Mouse (Mus musculus) T-helper 2 cell (primary cell): Measurements from ENCODE around the gene Srrm1.
"Not testable (repeated sequence)": the region's sequence is repeated elsewhere in the genome, so short reads cannot be mapped to it uniquely, and the experiment has no call there.

ENCODE experiments used
- in situ Hi-C: fragments of 300-600 bp; cut with MboI, MseI; formaldehyde crosslinking; loops from one replicate; pipeline ENCODE4 v1.15.1; 2025; ENCODE audit warnings: high pct_unique_total_duplicates

Gene Srrm1

DNA sequence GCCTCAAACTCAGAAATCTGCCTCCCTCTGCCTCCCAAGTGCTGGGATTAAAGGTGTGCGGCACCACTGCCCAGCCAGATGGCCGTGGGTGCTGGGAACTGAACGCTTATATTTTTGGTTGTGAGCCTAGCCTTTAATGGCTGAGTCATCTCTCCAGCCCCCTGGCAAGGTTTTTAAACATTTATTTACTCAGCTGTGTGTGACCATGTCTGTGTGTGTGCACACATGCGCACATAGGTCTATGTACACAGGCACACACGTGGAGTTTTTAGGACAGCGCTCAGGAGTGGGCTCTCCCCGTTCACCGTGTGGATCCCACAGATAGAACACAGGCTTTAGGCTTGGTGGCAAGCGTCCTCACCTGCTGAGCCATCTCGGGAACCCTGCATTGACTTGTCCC, 50.9 kb downstream of the Srrm1 start:
- in situ Hi-C loops, result loop anchor here (5.0 kb wide), 1 partner anchor 55 kb away; no protein-coding TSS in a partner anchor

DNA sequence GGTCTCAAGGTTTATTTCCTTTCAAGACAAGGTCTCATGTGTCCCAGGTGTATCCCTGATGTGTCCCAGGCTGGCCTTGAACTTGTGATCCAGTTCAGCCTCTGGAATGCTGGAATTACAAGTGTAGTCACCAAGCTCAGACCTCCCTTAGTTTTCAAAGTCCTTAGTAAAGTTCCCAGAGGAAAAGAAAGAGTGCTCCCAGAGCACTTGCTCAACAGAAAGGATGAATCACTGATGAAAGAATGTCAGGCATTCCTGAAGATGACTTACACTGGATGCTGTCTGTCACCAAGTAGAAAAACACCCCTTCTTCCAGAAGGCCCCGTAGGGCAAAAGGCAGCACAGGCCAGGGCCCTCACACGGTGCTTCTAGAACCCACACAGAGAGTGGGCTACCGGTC, 52.0 kb downstream of the Srrm1 start:
- in situ Hi-C loops, result loop anchor here (5.0 kb wide), 1 partner anchor 54 kb away; no protein-coding TSS in a partner anchor

DNA sequence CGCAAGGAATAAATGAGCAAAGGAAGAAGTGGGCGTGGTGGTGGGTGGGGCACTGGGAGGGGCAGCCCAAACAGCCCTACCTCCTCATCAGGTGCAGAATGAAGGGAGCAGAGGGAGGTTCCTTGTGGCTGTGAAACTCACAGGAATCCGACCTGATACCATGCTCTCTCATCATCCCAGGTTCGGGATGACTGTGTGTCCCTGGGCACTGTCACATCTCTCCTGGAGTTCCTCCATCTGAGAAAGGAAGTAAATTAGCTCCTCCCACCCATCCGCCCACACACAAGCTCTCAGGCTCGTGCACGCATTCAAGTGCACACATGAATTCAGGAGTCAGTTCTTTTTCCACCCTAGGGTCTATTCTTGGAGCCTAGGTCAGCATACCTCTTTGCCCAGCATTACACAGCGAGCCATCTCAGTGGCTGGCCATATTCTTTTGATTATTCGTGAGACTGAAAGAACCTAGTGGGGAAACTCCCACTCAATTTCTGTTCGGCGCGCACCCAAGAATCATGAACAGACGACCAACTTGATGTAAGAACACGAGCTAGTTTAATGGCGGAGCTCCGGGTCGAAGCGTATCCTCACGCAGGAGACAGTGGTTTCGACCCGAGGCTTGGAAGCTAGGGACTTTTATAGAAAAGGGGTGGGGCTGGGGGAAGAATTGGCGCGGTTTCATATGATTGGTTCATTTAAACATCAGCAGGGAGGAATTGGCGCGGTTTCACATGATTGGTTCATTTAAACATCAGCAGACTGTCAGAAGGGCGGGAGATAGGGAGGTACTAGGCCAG, 52.7 kb downstream of the Srrm1 start:
- in situ Hi-C loops, result loop anchor here (5.0 kb wide), 1 partner anchor 53 kb away; no protein-coding TSS in a partner anchor

DNA sequence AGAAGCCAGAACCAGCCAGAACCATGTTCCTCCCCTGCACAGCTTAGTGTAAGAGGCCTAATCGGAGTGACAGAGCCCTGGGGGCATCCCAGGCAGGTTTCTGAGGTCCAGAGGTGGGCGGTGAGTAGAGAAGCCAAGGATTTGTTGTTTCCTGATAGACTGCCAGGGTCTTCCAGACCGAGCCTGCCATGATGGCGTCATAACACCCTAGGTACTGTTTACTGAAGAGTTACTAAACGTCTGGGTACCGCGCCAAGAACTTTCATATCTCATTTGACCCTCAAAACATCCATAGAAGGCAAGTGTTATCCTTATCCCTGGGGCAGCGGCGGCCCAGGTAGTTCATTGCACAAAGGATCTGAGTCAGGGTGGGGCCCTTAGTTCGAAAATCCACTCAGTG, 54.4 kb downstream of the Srrm1 start:
- in situ Hi-C loops, result no loop called here

DNA sequence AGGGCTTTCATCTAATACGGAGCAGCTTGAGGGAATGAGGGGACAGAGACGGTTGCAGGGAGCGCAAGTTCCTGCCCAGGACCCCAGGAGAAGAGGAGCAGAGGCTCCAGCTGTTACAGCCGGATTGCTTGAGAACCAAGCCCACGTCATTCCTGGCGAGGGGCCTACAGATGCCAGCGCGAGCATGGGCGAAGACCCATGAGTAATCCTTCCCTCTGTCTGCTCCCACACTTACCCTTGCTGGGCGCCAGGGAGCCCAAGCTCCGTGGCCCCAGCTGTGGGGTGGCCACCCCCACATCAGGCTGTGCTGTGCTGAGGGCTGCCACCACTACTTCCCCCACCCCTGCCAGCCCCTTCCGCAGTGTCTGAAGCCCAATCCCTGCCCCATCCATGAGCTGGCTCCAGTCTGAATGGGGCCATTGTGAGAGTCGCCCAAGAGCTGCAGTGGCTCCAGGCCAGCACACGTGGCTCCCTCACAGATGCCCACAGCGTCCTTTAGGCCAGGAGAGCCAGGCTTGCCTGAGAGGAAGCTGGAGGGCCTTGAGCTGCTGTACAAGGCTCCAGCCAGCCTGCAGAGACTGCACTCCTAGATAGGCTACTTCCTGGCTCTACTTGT, 55.1 kb downstream of the Srrm1 start:
- in situ Hi-C loops, result no loop called here

DNA sequence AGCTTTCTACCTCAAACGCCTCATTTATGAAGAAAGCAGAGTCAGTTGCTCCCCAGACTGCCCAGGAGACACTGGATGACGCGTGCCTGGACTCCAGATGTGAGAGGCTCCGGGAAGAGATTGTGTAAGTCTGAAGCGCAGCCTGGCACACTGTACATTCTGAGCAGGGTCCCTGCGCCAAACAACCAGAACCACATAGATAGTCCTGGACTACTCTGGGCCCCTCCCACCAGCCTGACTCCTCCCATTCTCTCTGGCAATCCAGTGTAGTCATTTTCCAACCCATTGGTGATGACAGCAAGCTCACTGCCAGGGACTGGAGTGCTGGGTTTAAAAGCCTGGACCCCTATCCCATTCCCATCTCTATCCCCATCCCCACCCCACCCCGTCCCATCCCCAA, 56.0 kb downstream of the Srrm1 start:
- in situ Hi-C loops, result no loop called here

DNA sequence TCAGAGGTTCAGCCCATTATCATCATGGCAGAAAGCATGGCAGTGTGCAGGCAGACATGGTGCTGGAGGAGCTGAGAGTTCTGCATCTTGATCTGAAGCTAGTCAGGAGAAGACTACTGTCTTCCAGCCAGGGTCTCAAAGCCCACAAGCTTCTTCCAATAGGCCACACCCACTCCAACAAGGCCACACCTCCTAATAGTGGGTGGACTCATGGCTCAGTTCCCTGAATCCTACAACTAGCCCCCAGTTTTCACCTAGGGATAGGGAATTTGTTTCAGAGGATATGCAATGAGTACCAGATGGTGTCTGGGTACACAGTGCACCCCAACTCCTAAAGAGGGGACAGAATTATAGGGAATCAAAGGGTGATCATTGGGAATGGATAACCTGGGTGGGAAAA, 56.6 kb downstream of the Srrm1 start:
- in situ Hi-C loops, result no loop called here

DNA sequence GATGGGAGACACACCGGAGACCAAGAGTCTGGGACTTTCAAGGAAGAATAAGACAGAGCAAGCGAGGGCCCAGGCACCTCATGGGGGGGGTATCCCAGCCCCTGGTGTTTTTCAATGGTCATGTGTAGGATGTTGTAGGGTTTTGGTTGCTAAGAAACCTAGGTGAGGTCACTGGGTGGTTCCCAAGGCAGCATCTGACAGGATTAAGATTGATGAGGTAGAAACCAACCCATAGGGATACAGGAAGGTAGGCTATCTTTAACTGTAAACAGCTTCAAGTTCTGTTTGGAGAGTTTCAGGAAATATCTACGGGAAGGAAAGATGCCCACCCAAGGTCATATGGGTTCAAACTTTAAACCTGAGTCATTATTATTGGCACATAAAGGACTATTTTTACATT, 59.3 kb downstream of the Srrm1 start:
- in situ Hi-C loops, result no loop called here

DNA sequence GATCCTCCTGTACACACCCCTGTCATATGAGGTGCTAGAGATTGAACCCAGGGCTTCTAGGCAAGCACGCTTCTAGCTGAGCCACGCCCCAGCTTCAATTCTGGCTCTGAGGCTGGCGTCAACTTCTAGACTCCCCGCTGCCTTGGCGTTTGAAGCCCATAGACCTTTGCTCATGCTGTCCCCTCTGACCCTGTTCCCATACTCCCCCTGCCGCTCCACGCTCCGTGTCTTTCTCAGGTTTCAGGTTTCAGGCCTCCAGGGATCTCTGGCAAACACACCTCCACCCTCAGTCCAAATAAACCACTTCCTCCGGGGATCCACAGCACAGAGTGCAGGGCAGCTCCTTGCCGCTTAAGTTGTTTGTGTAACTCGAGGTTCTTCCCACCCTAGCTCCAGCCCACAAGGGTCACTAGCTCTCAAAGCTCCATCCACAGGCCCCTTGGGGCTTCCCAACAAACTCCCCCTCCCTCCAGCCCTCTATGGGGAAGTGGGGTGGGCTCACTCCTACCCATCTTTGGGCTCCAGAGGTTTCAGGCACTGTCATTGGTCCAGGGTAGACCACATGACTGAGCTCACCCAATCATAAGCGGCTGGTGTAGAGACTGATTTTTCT, 60.5 kb downstream of the Srrm1 start:
- in situ Hi-C loops, result no loop called here

DNA sequence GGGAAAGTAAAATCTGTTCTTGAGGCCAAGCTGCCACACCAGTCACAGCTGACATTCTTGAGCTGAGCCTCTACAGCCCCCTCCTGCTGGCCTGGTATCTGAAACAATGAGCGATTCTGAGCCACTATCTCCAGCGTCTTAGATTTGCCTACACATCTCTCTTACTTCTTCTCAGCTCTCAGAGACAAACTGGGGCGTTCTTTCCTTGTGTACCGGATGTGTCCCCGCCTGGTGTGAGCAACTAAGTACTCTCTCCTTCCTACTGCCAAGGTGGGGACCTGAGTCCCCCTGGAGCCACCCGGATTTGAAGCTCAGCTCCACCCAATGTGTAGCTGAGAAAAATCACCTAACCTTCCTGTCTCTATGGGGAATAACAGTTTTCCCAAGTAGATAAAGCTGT, 61.3 kb downstream of the Srrm1 start:
- in situ Hi-C loops, result no loop called here

DNA sequence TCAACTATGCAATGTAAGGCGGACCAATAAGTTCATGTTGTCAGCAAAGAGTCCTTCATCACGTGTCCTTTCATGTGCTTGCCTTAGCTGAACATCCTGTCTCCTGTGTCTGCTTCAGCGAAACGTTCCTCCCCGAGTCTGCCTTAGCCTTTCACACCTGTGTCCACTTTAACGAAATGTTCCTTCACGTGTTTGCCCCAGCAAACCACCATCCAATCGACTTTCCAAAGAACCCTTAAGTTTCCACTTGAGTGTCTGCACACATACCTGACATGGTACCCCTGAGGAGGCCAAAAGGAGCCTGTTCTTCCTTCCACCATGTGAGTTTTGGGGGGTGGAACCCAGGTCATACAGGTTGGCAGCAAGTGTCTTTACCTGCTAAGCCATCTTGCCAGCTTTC, 61.9 kb downstream of the Srrm1 start:
- in situ Hi-C loops, result no loop called here

DNA sequence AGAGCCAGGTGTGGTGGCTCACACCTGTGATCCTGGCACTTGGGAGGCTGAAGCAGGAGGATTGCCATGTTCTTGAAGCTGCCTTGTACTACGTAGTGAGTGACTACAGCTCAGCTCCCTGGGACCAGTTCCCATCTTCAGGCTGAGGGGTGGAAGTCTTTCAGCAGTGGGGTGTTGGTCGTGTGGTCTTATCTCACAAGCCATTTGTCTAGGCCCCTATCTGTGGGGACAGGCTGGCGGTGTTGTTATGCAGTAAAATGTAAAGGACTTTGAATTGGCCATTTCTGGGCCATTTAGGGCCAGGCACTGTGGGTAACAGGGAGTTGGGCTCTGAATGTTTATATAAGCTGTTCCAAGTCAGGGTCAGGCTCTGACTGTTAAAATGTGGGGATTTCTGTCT, 65.1 kb downstream of the Srrm1 start:
- in situ Hi-C loops, result no loop called here

DNA sequence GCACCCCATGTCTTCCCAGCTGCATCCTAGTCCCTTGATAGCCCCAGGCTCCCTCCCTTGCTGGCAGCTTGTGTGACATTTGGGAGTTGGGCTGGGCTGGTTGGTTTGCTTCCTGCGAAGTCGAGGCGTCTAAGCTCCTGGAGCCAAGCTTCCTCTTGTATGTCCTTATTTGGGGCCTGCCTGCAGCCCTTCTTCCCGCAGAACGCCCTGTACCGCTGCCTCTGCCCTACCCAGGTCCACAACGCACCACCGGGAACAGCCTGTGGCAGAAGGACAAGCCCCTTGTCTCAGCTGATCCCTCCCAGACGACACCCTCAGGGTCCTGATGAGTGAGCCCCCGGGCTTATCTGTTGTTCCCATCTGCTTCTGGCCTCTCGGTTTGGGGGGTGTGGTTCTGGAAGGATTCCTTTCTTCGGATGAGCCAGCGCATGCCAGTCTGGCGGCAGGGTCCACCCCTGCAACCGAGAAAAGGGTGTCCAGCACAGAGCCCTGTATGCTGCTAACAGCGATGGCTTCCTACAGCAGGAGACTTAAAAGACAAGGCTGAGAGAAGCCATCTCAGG, 66.2 kb downstream of the Srrm1 start:
- in situ Hi-C loops, result no loop called here

DNA sequence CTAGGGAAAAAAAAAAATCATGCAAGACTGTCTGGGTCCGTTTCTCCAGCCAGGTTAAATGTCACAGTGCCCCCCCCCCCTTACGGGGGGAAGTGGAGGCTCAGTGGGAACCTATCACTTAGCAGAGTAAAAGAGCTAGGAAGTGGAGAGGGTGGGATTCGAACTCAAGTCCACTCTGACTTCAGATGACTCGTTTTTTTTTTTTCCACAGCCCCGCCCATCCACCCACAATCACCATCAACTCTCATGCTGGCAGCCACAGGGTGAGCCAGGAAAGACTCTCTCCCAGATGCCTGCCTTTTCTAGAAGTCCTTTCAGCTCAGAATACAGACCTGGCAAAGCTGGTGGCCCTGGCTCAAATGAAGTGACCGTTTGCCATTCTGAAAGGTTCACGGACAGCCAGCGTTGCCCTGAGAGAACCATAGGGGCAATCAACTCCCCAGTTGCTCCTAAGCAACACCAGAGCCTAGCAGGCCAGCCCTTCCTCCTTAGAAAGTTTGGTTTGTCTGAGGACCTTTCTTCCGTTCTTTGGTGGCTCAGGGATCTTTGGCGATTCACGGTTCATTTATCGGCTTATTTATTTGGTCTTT, 67.0 kb downstream of the Srrm1 start:
- in situ Hi-C loops, result no loop called here

DNA sequence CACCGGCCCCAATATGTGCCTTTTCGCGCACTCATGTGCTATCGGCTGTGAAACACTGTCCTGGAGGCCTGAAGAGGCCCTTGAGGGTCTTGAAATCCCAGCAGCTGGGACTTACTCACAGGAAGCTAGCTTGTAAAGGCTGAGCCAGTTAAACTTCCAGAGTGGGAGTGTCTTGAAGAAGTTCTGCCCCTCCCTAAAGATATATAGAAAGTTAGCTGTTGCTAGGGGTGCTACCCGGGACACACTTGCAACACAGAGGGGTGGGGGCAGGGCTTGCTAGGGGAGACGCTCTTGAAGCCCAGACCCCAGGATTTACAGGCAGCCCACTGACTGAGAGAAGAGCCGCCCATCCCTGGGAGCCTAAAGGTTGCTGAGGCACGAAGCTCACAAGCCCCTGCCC, 67.7 kb downstream of the Srrm1 start:
- in situ Hi-C loops, result no loop called here

DNA sequence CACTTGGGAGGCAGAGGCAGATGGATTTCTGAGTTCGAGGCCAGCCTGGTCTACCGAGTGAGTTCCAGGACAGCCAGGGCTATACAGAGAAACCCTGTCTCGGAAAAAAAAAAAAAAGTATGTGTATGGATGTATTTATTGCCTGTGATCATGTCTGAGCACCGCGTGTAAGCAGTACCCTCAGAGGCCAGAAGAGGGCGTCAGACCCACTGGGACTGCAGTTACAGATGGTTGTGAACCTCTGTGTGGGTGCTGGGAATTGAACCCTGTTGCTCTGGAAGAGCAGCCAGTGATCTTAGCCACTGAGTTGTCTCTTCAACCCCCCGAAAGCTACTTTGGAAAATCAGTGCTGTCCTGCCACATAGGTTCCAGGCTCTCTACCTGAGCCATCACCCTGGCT, 69.2 kb downstream of the Srrm1 start:
- in situ Hi-C loops, result no loop called here

DNA sequence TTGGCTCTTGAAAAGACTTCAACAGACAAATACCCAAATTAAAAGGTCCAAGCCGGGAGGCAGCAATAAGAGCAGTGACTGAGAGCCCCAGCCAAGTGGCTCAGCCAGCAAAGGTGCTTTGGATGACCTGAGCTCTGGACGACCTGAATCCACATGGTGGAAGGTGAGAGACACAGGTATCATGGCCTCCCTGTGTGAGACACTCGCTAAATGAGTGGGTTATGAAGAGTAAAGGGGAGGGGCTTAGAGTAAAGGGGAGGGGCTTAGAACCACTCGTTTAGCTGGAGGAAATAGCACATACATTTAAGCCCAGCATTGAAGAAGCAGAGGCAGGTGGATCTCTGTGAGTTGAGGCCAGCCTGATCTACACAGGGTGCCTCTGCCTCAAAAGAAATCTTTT, 69.7 kb downstream of the Srrm1 start:
- in situ Hi-C loops, result no loop called here

DNA sequence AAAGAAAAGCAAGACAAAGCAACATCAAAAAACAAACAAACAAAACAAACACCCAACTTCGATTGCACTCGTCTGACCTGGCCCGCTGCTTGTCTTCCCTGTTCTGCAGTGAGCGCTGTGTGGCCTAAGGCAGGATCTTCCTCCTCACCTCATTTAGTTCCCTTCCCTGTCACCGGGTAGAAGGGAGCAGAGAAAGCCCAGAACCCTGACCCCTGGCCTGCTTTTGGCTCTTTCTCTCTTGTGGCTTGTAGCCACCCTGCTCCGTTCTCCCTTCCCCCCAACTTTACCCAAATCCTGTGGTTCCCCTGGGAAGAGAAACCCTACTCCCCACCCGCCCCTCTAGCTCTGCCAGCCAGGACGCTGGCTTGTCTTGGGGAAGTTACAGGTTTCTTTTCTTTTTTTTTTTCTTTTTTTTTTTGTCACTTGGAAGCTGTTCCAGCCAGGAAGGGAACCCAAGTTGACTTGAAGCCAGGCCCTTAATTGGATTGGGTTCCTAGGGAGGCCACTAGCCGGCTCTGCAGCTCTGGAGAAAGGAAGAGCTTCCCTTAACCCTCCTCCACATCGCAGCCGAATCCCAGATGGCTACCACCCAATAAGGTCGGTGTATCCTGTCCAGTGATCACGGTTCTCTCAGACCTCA, 70.3 kb downstream of the Srrm1 start:
- in situ Hi-C loops, result no loop called here

DNA sequence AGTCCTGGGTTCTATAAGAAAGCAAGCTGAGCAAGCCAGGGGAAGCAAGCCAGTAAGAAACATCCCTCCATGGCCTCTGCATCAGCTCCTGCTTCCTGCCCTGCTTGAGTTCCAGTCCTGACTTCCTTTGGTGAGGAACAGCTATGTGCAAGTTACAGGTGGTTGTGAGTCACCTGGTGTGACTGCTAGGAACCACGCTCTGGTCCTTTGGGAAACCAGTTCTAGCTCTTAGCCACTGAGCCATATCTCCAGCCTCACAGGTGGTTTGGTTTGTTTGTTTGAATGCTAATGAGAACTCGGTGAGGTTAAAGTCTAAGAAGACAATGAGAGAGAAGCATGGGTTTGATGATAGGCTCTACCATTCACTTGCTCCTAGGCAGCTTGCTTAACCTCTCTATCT, 73.1 kb downstream of the Srrm1 start:
- in situ Hi-C loops, result not testable (repeated sequence)

DNA sequence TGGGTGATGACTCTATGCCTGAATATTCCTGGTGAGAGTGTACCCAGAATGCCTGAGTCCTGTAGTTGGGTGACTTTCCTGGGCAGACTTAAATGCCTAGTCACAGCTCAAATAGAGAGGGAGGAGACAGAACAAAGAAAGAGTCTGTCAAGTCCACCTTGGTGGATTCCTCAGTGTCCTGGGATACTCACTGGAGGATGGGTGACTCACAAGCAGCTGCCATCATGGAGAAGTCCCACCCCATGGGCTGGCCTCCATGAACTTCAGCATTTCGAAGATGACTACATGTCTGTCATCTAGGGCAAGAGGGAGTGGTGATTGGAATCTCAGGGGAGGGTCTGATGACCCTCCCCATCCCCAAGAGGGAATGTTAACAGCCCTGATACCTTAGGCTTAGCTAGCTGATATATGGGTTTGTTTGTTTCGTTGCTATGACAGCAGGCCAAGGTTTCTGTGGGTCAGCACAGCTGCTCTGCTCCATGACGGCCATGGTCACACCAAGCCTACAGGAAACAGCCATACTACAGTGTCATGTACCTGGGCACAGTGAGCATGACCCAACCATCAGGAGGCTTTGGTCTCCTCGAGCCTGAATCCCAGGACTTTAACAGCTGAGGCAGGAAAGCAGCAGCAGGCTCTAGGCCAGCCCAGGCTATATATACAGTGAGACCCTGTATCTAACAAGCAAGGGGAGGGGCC, 76.3 kb downstream of the Srrm1 start:
- in situ Hi-C loops, result no loop called here

DNA sequence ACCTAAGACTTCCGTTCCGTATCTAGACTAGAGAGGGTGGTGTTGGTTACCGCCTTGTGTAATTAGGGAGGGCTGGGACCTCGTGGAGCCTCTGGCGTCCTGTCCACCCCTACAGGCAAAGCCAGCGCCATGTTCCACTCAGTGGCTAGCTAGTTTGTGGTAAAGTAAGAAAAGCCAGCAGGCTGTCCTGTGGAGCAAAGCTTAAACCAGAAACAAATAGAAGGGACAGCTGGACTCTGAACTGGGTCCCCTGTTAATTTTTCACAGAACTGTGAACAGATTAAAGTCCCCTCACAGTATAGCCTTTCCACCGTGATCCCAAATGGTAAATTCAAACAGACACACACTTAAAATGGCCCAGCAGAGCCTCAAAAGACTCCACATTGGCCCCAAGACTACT, 78.4 kb downstream of the Srrm1 start:
- in situ Hi-C loops, result loop anchor here (5.0 kb wide), 1 partner anchor 78 kb away; the partner anchor contains the start of gene Srrm1
